Mouse (Mus musculus) layer of hippocampus, adult 18-20 months (tissue): ENCODE data around the gene Zfp385a. TPM values are rescaled to one million over a fixed set of nuclear protein-coding genes. Genes with fewer than 3 reads are reported as not detected.

Source experiments
- microRNA-seq, 2 experiments: library from miRNA; unstranded; fragments of <30 nt; microRNA quantifications; one replicate each; pipeline ENCODE4 v1.2.0; 2021
- total RNA-seq, 2 experiments: library from RNA; stranded (reverse); gene quantifications; 2 replicates each; pipeline ENCODE4 v1.2.3; 2021

The Zfp385a gene
- total RNA-seq, 2 experiments from 2014 or later, result 43.7 to 49.8 TPM

Small RNAs within 50 kb of the gene (microRNA-seq; reads per million reads assigned to microRNA genes)
- gene Mir148b, result 89.7 to 114 reads per million in 2 experiments
- gene Mir6963, result 0 reads per million in 2 experiments

Other genes with a start within 250 kb of the Zfp385a start
- 10 to 100 TPM; 18.3 to 19.9 TPM for gene Smug1, start 173.0 kb downstream of the Zfp385a start, total RNA-seq
- gene Cbx5, start 100.3 kb downstream of the Zfp385a start, total RNA-seq, result 100 to 1,000 TPM; 174 to 190 TPM
- gene Hnrnpa1, start 99.7 kb downstream of the Zfp385a start, total RNA-seq, result 100 to 1,000 TPM; 239 to 256 TPM
- not detected for gene Nfe2, start 81.7 kb downstream of the Zfp385a start, total RNA-seq
- 100 to 1,000 TPM in 1 of 2 experiments, 10 to 100 TPM in 1; 97.0 to 100 TPM for gene Copz1, start 67.4 kb downstream of the Zfp385a start, total RNA-seq
- under 1 TPM; 0.54 to 0.63 TPM for gene Gpr84, start 29.5 kb downstream of the Zfp385a start, total RNA-seq
- gene Itga5, start 26.7 kb upstream of the Zfp385a start, total RNA-seq, result 1 to 10 TPM; 1.1 to 1.2 TPM
- not detected for gene Gtsf1, start 90.4 kb upstream of the Zfp385a start, total RNA-seq
- not detected for gene Gtsf2, start 108.4 kb upstream of the Zfp385a start, total RNA-seq
- 1 to 10 TPM; 7.4 to 8.8 TPM for gene Nckap1l, start 113.7 kb upstream of the Zfp385a start, total RNA-seq
- 100 to 1,000 TPM; 111 to 112 TPM for gene Pde1b, start 162.9 kb upstream of the Zfp385a start, total RNA-seq
- 100 to 1,000 TPM; 113 to 123 TPM for gene Ppp1r1a, start 197.9 kb upstream of the Zfp385a start, total RNA-seq
- under 1 TPM; 0.58 to 0.74 TPM for gene Glycam1, start 225.0 kb upstream of the Zfp385a start, total RNA-seq